Mouse (Mus musculus) right cerebral cortex, adult 18-20 months (tissue): ENCODE measurements around the gene Adipor2.

Experiments used
- DNase-seq: peaks from one replicate; pipeline ENCODE4 v3.0.0; 2022; ENCODE audit warnings: mixed read lengths

Adipor2 gene

DNA sequence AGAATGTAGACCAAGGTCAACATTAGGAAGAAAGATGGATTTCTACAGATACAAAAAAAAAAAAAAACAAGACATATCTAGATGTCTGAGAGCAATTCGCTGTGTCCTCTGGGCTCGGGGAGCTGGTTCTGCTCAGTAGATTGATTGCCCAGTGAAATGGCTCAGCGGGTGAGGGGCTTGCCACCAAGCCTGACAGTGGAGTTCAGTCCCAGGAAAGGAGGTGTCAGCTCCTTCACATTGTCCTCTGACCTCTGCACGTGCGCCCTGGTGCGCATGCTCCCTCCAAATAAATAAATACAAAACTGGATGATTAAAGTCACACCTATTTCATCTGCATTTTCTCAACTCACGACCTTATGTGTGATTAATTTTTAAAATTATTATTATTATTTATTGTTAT, 1.9 kb upstream of the Adipor2 start:
- DNase-seq: no peak

DNA sequence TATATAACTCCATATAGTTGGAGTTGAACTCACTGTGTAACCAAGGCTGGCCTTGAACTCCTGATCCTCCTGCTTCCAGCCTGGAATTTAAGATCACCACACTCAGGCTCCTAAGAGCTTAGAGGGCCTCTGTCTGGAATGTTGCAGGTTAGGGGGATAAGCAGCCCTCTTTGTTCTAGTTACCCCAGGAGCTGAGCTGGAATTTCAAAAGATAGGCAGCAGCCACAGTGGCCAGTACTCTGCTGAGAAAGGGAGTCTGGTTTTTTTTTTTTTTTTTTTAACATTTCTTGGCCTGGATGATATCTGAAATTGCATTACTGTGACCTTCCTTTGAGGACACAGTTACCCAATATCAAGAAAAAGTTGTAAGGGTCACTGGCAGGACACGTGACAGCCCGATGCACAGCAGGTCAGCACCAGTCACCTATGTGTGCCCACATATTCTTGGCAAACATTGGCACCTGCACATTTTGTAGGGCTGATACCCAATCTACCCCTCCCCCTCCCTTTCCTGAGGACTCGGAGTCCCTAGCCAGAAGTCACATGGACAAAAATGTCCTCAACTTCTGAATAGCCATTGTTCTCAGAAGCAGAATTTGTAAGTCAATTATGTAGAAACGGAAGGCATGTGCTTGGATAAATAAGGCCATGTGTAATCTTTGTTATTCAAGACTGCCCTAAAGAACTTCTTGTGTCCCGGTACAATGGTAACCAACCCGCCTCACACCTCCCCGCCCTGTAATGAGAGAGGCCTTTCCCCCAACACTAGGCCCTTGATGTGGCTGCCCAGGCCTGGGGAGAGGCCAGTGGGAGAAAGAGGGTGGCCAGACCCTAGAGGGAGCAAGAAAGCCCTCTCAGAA, 1.1 kb upstream of the Adipor2 start:
- peak; percentile 59 for DNase-seq

DNA sequence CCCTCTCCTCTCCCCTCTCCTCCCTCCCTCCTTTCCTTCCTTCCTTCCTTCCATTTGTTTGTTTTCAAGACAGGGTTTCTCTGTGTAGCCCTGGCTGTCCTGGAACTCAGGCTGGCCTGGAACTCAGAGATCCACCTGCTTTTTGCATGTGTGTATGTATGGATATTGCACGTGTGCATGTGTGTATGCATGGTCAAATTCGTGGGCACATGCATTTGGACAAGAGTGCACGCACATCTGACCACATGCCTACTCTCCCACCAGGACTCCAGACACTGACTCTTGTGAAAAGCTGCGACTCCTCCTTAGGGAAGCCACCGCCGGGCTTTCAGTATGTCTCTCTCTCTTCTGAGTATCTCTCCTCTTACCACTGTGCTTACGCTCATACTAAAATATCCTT, 317 bp upstream of the Adipor2 start:
- DNase-seq: no peak

DNA sequence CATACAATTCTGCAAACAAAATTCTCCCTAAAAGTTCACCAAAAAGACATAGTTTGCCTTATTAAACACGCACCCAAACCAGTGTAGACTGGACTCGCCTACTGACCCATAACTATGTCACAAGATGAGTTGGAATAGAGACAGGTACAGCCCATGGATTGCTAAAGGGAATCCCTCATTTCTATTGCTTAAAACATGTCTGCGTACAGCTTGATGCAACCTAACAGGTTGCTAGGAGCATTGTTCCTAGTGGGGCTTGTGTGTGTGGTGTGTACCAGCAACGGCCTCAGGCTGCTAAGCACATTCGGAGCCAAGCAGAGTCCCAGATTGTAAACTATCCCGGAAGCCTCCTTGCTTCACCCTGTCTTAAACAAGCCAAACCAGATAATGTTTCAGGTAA, 861 bp downstream of the Adipor2 start:
- no peak for DNase-seq

DNA sequence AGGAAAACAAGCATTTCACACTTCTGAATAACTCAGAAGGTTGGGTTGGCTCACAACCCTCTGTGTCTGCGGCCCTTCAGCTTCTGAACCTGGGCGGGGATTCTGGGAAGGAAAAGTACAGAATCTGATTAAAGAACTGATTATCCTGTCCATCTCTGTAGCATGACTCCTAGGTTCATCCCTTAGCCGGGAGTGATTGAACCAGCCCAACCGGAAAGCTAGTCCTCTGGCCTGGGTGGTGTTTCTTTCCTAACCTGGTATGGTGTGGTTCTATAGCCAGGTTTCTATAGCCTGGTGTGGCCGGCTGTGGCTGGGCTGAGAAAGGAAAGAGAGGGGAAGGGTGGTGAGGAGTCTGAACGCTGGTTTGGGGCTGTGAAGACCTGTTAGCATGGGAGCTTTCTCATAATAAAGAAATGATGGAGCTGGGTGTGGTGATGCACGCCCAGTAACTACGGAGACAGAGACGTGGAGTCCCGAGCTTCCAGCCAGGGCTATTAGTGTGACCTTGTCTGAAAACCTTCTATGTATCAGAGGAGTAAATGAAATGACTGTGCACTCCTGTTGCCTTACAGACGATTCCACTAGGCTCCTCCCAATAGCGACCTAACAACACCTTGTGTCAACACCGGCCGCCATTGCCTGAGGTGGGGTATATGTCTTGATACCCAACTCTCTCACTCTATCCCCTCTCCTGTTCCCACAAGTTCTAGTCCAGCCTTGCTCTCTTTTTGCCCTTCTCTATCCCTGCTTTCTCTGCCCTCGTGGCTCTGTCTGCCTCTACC, 3.1 kb downstream of the Adipor2 start:
- DNase-seq: no peak

DNA sequence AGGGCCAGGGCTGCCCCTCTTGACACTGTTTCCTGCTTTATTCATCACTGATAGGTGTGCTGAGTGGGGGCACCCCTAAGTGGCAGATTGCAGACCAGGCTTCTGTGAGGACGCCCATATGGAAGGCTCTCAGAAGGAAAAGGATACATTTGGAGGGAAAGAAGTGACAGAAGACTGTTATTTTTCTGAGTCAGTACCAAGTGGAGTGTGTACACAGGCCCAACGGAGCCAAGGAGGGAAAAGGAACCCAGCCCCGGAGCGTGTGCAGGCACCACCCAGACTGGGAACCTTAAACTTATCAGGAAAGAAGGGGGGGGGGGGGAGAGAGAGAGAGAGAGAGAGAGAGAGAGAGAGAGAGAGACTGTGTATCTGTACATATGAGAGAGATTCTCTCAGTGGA, 4.9 kb downstream of the Adipor2 start:
- DNase-seq: no peak

DNA sequence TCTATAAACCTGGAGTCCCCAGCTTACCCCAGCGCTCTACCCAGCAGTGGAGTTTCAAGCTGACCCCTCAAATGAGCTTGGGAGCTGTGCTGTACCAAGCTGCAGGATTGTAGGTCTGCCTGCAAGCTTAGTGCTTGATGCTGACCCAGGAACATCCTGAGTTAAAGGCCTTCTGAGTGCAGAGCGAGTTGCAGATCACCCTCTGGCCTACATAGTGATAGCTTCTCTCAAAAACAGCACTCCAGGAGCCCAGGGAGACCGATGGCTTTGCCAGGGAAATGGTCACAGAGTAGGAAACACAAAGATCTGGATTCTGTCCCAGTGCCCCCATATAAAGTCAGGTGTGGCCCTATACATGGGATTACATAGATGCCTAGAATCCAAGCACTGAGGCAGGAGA, 6.0 kb downstream of the Adipor2 start:
- DNase-seq: no peak

DNA sequence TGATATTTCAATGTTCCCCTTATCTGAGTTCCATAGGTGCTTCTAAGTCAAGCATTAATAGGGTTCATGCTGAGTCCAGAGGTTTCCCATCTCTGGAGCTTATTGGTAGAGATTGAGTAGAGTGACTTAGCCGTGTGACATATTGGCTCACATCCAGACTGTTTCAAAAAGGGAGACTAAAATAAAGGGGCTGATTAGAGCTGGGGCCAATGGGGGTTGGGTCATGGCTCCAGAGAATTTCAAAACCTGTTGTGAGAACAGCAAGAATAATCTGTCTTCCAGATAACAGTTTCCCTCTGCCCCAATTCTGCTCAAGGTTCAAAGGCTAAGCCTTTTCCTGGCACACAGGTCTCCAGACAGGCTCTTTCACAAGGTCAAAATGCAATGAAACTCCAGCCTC, 7.7 kb downstream of the Adipor2 start:
- no peak for DNase-seq

DNA sequence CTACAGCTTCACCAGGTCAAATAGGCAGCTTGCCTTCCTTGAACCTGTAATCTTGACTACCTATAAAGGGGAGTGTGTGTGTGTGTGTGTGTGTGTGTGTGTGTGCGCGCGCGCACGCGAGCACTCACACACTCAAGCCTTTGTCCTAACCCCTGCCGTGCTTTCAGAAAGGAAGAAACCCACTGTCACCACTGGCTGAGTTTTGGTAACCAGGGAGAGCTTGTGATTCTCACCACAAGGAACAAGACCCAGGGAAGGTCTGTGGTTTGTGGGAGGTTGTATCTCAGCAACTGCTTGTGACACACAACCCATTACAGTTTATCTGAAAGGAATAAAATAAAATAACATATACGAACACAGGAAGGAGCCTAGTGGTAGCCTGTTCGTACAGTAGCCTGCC, 8.9 kb downstream of the Adipor2 start:
- DNase-seq: no peak

DNA sequence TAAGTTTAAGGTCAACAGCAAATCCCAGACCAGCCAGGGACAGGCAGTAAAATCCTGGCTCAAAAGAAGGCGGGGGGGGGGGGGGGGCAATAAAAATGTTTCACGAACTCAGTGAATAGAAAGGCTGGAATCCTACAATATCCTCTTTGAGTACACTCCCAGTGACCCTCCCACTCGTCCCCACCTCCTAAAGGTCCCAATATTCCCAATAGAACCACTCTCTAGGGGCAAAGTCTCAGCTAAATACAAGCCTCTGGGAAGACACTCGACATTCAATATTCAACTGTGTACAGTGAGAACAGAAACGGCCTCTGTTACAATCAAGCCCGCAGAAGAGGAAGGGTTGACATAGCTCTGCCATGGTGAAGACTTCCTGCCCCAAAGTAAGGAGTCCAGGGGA, 9.7 kb downstream of the Adipor2 start:
- DNase-seq: no peak

DNA sequence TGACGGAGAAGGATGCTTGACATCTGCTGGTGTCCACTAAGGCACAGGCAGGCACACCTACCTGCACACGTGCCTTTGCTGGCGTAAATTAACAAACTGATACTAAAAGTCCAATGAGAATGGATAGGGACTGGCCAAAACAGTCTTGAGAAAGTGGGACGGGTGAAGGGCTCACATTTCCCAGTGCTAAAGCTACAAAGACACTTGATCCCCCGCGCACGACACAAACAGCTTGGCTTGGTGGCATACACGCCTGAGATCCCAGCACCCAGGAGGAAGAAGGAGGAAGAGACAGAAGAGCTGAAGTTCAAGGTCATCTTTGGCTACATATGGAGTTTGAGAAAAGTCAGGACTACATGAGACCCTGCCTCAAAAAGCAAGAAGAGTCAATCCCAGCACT, 11.0 kb downstream of the Adipor2 start:
- DNase-seq: no peak

DNA sequence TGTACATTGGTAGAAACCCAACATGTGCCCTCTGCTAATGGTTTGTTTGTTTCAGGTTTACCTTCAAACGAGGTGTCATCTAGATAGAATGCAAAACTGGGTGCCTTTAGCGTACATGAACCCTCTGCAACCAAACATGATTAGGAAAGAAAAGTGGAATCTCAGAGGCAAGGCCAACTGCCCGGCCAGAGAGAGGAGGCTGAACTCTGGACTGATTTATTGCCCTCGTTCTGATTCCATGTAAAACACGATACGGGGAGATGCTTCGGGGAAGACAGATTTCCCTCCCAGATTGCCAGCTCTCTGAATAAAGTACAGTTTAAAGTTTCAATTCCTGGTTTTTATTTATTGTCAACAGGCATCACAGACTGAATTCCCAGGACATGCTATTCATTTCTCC, 12.2 kb downstream of the Adipor2 start:
- no peak for DNase-seq

DNA sequence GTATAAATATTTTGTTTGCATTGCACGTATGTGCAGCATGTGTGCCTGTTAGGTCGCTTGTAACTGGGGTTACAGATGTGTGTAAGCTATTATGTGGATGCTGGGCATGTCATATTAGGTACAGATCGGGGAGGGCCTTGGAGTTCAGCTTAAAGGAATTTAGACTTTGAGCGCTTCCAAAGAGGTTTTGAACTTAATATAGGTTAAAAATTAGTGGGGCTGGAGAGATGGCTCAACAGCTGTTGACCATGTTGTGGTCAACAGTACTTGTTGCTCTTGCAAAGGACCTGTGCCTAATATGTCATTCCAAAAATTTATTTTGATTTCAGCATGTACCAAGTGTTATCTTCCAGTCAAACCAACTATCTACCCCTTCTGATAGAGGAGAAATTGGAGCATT, 12.7 kb downstream of the Adipor2 start:
- DNase-seq: no peak

DNA sequence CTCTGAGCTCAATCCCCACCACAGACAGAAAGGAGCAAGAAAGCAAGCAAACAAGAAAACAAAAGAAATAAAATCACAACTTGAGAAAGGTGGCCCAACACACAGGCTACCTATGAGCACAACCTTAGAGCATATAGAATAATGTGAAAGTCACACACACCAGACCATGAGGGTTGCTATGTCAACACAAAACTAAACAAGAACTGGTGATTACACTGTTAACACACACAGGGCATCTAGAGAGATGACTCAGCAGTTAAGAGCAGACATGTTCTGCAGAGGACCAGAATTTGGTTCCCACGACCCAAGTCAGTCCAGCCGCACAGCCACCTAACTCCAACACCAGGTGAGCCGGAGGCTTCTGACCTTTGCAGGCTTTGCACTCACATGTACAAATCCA, 14.5 kb downstream of the Adipor2 start:
- no peak for DNase-seq

DNA sequence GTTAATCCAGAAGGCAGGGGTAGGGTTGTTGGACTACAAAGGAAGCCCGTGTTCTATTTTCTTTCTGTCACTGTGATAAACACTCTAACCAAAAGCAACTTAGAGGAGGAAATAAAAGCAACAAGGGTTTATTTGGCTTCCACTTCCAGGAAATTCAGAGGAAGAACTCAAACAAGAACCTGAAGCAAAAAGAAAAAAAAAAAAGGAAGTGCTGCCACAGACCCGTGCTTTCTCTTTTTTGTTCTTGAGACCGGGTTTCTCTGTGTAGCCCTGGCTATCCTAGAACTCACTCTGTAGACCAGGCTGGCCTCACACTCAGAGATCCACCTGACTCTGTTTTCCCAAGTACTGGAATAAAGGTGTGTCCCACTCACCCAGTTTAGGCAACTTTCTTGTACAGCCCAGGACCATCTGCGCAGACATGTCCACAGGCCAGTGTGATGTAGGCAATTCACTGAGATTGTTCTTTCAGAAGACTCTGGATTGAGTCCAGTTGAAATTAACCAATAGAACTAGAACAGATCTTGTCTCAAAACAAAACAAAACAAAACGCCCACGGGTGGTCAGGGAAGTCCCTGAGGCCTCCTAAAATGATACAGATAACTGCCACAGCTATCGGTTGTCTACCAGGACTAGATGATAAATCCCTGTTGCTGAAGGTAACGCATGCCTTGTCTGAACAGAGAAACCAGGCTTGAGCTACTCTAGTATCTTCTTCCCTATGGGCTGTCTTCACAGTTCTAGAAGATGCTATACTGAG, 15.8 kb downstream of the Adipor2 start:
- DNase-seq: no peak

DNA sequence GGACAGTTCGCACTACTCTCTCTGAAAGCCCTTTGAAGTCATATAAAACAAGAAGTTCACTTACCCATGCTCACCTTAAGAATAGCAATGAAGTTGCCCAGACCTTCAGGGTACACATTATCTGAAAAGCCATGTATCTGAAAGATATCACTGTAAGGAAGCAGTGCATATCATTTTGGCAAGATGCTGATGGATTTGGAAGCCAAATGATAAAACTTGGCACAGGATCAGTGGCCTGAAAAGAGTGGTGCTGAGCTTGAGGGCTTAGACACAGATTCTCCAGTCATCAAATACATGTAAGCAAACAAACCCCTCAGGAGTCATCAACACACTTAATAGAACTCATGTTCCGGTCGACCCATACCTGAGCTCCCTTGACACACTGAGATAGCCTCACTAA, 16.9 kb downstream of the Adipor2 start:
- no peak for DNase-seq

DNA sequence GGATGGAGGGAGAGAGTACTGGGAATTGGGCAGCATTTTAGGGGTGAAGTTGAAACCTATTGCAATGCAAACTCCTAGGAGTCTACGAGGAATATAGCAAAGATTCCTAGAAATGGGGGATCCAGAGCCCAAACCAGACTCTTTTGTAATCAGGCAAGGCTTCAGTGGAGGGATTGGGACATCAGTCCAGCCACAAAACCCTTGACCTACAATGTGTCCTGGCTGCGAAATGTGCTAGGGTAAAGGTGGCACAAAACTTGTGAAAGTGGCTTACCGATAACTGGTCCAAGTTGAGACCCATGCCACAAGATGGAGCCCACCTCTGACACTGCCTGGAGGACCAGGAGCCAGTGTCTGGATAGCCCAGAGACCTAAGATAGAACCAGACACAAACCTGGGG, 18.1 kb downstream of the Adipor2 start:
- DNase-seq: no peak

DNA sequence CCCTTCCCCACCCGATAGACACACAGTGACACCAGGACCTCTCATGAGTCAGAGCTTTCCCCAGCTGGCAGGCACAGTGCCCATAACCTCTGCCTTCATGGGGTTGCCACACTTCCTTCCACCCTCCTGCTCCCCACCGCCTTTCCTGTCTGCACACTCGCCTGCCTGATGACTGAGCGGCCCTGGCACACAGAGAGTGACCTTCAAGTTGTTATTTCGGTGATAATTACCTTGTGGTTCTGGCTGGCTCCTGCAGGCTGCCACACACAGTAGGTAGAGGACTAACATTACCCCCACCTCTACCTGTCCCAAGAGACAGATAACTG, 21.2 kb downstream of the Adipor2 start:
- peak; percentile 13 for DNase-seq

DNA sequence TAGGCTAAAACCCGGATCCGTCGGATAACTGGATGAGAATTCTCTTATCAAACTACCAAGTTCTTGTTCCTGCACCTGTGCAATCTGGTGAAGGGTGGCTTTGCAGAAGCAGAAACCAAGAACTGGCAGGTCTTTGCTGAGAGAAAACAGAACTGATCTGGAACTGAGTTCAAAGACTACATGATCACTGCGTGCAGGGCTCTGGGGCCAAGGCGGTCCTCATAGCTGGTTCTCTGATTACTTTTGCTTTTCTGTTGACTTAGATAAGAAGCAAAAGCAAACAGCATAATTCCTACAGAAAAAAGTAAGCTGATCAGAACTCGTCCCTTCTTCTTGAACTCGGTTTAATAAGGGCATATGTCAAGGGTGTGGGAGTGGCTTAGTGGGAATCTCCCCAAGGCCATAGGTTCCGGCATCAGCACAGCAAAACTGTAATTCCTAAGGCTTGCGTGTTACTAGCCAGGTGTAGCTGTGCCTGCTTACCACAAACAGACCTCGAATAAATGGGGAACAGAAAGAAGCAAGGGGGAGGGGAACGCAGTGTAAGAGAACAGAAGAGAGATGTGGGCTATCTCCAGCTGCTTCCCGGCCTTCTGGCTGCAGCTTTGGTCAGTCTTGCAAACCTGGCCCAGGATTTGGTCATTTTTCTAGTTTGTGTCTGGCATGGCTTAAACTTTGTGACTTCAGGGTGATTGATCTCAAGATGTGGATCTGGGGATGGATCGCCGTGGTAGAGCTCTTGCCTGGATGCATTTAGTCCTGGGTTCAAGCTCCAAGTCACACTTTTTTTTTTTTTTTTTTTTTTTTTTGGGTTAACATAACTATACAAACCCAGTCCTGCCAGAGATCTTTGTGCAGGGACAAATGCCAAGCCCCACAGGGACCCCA, 21.8 kb downstream of the Adipor2 start:
- no peak for DNase-seq

DNA sequence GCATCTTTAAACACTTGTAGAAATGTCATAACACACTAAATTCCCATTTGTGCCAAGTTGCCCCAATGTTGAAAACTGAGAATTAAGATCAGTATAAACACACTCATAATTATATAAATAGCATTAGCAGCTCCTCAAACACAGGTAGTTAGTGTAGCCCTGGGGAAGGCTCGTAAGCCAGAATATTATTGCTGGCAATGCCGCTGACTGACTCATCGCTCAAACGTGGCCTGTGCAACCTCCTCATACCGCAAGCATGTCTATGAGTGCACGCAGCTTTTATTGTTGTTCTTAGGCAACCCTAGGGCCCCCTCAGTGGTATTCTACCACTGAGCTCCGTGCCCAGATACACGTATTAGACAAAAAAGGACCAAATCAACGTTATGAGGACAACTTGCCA, 24.7 kb downstream of the Adipor2 start:
- no peak for DNase-seq

DNA sequence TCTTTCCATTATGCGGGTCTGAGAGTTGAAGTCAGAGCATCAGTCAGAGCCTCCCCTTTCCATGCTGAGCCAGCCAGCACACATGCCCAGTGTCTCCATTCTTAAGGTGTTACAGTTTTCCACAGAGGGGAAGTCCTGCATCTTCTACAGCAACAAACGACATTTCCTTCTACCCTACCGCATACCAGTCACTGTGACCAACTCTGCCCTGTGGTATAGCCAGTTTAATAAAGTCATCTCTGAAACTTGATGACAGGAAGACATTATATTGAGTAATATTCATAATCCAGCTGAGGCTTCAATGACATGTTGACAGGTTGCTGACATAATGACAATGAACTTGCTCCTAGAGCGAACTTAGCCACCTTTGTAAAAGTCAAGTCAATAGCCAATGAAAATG, 26.8 kb downstream of the Adipor2 start:
- DNase-seq: no peak

DNA sequence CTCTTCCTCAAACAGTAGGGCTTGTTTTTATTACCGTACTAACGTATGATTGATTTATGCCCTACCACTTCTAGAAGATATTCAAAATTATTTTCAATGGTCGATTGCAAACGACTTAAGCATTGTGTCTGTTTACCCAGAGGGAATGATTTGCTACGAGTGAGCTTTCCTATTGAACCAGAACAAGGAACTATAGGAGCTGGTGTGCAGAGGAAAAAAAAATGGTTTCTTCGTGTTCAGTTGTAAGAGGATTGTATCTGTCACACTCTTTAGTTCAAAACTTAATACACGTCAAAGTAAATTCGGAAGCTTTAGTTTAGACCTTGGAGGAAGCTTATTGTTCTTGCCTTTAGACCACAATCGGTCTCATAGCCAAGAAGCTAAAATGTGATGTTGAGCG, 28.4 kb downstream of the Adipor2 start:
- DNase-seq: no peak

DNA sequence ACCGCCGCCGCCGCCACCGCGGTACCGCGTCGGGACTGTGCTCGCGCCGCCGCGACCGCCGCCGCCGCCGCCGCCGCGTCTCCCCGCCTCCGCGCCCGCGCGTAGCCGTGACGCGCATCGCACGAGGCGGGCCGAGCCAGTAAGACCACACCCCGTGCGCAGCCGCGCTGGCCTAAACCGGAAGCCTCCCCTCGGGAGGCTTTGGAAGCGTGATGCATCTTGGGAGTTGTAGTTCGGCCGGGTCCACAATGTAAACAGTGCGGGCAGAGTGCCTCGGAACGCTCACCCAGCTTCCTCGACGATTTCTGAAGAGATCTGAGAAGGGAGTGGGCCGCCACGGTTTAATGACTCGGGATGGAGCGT, 28.9 kb downstream of the Adipor2 start:
- DNase-seq: peak; percentile 97
